Mouse (Mus musculus) cerebellum, adult 9-11 months (tissue): ENCODE measurements around the gene Scaf4.
A peak's percentile ranks its signal among the peaks of the same experiment; 100 is the strongest.
"Not testable (repeated sequence)": the region's sequence is repeated elsewhere in the genome, so short reads cannot be mapped to it uniquely, and the experiment has no call there.

Source experiments
- DNase-seq: peaks from one replicate; pipeline ENCODE4 v3.0.0; 2022

The Scaf4 gene

GRCm38 (mm10) chr16:90290962-90291361, 6.7 kb upstream of the Scaf4 start:
- DNase-seq = no peak

DNA sequence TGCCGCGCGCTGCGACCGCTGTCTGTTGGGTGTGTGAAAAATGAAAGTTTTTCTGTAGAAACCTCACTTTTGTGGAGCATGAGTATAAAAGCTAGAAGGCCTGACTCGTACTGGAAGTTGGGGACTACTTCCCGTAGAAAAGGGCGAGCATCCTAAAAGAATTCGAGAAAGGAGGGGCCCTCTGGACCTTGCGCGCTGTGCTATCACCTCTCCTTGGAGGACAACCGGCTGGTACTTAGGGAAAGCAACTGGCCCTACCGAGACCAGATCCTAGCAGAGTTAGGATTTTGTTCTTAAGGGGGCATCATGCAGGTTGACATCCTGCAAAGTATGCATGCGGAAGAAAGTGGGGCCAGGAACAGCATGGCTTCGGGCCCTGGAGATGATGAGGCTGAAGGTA, 613 bp upstream of the Scaf4 start:
- DNase-seq = peak; percentile 49

GRCm38 (mm10) chr16:90283266-90283904, 918 bp downstream of the Scaf4 start:
- peak; percentile 52 for DNase-seq

DNA sequence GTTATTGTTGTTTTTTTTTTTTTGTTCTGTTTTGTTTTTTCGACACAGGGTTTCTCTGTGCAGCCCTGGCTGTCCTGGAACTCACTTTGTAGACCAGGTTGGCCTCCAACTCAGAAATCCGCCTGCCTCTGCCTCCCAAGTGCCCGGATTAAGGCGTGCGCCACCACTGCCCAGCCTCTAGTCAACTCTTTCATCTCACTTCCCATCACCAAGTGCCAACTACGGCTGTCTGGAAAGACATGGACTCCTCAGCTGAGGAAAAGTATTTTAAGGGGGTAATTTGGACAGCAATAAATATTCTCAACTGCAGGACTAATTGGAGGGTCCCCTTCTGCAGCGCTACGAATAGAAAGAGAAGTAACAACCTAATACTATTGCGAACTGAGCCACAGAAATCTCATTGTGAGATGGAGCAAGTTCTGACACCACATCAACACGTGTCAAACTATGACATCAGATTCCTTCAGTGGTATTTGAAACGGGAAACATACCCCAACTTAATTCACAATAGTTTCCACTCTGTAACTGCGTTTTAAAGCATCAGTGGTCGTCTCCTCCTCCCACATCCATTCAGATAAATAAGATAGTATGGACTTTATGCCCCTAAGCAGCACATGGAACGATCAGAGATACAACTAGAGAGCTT, 1.6 kb downstream of the Scaf4 start:
- DNase-seq = no peak

- no peak for DNase-seq
Observed at GRCm38 (mm10) chr16:90281406-90281805, 2.9 kb downstream of the Scaf4 start.

GRCm38 (mm10) chr16:90280989-90281388, 3.3 kb downstream of the Scaf4 start:
- DNase-seq = no peak

DNA sequence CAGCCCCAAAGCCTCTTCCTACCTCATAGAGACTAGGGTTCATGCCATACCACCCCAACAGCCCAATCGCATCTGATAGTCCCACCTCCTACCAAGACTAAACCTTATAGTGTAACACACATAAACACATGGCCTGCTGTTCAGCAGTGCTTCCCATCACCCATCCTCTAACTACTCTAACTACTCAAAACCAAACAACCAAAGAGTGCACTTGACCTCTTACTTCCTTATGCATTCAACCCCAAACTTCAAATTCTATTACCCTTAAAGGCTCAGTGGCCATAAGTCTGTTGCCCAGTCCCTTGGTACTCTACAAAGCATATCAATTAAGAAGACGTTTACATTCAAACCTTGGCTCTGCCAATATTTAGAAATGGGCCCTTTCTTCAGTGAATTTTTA, 3.8 kb downstream of the Scaf4 start:
- no peak for DNase-seq

GRCm38 (mm10) chr16:90279058-90279457, 5.2 kb downstream of the Scaf4 start:
- DNase-seq = no peak

DNA sequence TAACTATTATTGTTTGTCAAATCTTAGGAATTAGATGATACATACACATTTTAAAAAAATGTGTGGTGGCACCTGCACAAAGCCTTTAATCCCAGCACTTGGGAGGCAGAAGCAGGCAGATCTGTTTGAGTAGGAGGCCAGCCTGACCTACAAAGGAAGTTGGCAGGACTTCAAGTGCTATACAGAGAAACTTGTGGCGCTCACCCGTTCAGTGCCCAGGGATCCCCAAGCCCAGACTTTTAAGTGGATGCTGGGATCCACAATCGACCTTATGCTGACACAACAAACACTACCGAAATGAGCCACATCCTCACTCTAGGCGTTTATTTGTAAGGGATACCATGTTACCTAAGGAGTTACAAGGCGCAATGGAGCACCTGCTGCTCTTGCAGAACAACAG, 8.8 kb downstream of the Scaf4 start:
- DNase-seq = peak; percentile 21

DNA sequence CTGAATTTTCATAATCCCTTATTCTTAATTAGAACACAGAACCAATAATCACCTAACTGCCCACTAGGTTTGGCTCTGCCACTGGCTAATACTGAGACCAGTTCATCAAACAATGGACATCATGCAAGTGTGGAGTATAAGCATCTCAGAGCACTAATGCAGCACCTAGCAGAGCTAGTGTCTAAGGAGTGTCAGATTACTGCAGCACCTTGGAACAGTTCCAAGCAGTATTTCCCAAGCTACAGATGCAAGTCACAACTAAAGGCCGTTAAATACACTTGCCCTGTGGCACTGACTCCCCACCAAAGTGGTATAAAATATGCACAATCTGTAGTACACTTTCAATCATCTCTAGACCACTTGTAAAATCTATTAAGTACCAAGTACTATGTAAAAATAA, 17.7 kb downstream of the Scaf4 start:
- no peak for DNase-seq

DNA sequence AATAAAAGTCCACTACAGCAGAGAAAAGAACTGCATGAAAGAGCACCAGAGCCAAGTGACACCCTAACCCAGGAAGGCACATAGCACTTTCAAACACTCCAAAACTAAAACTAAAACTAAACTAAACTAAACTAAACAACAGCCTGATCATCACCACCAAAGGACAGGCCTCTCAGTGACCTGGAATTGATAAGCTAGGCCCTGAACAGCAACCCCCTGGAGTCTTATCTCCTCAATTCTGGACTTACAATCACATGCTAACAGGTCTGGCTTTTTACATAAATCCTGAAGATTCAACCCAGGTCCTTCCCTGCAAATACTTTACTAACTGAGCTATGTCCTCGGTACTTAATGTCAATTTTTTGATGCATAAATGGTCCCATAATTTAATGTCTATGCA, 19.2 kb downstream of the Scaf4 start:
- no peak for DNase-seq

DNA sequence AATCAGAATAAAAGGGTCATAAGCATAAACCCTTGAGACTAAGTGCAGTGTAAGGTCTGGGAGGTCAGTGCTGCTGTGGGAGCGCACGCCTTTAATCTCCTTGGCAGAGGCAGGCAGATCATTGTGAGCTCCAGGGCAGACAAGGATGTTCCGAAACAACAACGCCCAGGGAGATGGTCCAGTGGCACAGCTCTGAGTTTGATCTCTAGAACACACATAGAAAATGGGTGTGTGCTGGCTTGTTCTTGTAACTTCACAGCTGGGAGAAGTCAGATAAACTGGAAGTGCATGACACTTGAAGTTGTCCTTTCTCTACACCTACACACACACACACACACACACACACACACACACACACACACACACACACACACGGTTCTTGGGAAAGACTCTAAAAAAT, 20.3 kb downstream of the Scaf4 start:
- DNase-seq = no peak

GRCm38 (mm10) chr16:90261791-90262190, 22.5 kb downstream of the Scaf4 start:
- peak; percentile 69 for DNase-seq

DNA sequence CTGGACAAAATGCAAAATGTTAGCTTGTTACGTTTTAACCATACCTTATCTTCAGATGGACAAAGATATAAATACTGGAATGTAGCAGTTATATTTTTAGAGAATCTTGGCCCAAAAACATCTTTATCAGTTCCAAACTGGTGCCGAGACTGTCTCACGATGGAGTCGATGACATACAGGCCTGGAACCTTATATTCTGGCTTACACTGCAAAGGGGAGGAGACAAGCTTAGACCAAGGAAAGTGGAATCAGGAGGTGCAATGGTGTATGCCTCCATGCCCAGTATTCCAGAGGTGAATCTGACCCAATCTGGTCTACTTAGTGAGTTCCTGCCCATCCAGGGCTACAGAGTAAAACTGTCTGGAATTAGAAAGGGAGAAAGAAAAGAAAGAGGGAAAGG, 24.2 kb downstream of the Scaf4 start:
- DNase-seq = no peak

DNA sequence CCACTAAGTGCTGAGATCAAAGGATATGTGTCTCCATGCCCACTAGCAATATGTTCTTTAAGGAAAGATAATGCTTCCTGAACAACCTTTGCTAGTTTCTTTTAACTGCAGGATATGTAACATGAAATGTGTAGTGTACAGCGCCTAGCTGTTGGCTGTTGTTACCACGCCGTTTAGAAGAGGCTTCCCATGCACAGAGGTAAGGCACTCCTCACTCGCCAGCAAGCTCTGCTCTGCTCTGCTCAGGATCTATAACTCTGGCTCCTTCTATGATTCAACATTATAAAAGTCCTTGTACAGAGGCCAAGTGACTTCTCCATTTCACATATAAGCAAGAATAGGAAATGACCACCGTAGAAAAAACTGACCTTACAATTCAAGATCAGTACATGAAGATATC, 24.7 kb downstream of the Scaf4 start:
- no peak for DNase-seq

GRCm38 (mm10) chr16:90258950-90259349, 25.4 kb downstream of the Scaf4 start:
- no peak for DNase-seq

- DNase-seq = no peak
Observed at GRCm38 (mm10) chr16:90252521-90252920, 31.8 kb downstream of the Scaf4 start.

DNA sequence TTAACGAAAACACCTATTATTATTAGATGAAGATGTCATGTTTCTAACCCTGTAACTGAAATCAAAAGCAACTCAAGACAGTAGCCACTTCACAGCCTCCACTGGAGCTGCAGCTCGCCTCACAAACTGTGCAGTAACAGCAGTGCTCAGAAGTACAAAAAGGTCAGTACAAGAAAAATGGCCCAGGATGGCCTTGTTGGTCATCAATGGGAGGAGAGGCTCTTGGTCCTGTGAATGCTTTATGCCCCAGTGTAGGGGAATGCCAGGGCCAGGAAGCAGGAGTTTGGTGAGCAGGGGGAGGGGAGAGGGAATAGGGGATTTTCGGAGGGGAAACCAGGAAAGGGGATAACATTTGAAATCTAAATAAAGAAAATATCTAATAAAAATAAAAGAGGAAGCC, 33.0 kb downstream of the Scaf4 start:
- DNase-seq = not testable (repeated sequence)

DNA sequence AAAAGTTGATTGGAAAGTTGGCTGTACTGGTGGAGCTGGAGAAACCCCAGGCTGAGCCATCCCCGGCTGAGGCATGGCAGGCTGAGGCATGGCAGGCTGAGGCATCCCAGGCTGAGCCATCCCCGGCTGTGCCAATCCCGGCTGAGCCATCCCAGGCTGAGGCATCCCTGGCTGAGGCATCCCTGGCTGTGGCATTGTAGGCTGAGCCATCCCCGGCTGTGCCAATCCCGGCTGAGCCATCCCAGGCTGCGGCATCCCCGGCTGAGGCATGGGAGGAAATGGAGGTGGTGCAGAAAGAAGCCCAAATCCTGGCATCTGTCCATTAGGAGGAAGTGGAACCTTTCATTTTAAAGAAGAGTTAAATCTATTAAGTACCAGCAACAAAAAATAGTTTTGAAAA, 34.2 kb downstream of the Scaf4 start:
- peak; percentile 17 for DNase-seq

- no peak for DNase-seq
Observed at GRCm38 (mm10) chr16:90242426-90243304, 41.6 kb downstream of the Scaf4 start.

- no peak for DNase-seq
Observed at GRCm38 (mm10) chr16:90241875-90242274, 42.4 kb downstream of the Scaf4 start.

- no peak for DNase-seq
Observed at GRCm38 (mm10) chr16:90239128-90239746, 45.1 kb downstream of the Scaf4 start.

DNA sequence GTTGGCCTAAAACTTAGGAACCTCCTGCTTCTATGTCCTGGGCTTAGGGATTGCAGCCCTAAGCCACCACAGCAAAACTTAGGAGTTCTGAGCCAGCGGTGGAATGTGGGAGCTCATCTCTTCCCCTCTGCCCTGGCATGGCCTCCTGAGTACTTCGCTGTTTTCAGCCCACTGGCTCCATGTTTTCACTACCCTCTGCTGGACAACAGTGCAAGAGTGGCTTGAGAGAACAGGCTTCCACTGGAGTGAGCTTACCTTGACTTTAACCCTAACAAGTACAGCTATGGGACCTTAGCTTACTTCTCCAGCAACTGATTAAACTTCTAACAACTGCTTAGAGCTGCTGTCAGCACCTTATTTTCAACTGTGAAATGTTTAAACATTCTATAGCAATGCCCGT, 49.1 kb downstream of the Scaf4 start:
- DNase-seq = no peak

DNA sequence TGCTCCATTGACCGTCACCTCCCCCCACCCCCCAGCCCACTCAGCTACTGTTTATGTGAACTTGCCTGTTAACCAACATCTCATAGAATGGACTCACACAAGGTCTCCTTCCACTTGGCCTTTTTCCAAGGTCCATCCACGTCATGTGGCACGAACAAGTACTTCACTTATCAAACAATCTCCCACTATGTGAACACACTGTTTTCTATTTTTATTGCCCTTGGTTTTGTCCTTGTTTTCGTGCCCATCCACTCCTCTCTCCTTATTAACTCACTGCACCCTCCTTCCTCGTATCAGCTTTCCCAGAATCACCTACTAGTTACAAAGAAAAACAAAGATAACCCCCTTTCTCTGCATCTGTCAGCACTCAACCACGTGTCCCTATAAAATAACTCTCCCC, 49.7 kb downstream of the Scaf4 start:
- DNase-seq = no peak
